Mouse (Mus musculus) intestine, embryonic 15.5 days (tissue): ENCODE data around the gene Rps8. TPM values are rescaled to one million over a fixed set of nuclear protein-coding genes. Genes with fewer than 3 reads are reported as not detected.

Source experiments
- ATAC-seq: fragments of 200-750 bp; cut with Nextera tagmentation; 2 replicates; pipeline ENCODE4 v1.8.0; 2017; ENCODE audit warnings: moderate TSS enrichment, moderate library complexity
- H3K27ac ChIP-seq: fragments of 300-500 bp; sonication (generic); 2 replicates; pipeline ENCODE4 v1.5.1; 2015; ENCODE audit warnings: mild to moderate bottlenecking, inconsistent platforms
- H3K27me3 ChIP-seq: fragments of 300-500 bp; sonication (generic); replicated peaks from 2 replicates; pipeline ENCODE4 v1.6.1; 2015; ENCODE audit warnings: inconsistent platforms
- H3K36me3 ChIP-seq: fragments of 300-500 bp; sonication (generic); 2 replicates; pipeline ENCODE4 v1.6.1; 2015; ENCODE audit warnings: inconsistent platforms
- H3K4me1 ChIP-seq: fragments of 300-500 bp; sonication (generic); replicated peaks from 2 replicates; pipeline ENCODE4 v1.6.1; 2015; ENCODE audit warnings: inconsistent platforms
- H3K4me2 ChIP-seq: fragments of 300-500 bp; sonication (generic); replicated peaks from 2 replicates; pipeline ENCODE4 v1.6.1; 2015; ENCODE audit warnings: mild to moderate bottlenecking, inconsistent platforms
- H3K4me3 ChIP-seq: fragments of 300-500 bp; sonication (generic); replicated peaks from 2 replicates; pipeline ENCODE4 v1.5.1; 2015; ENCODE audit warnings: inconsistent platforms
- H3K9ac ChIP-seq: fragments of 300-500 bp; sonication (generic); 2 replicates; pipeline ENCODE4 v1.6.1; 2015; ENCODE audit warnings: inconsistent platforms
- H3K9me3 ChIP-seq: fragments of 300-500 bp; sonication (generic); 2 replicates; pipeline ENCODE4 v1.6.1; 2016; ENCODE audit warnings: inconsistent platforms
- WGBS: fragments of 180-500 bp; shearing (Covaris S2); methylation state at CpG from one replicate; pipeline ENCODE4 v1.1.7; 2015; 5-methylcytosine and 5-hydroxymethylcytosine counted together
- polyA plus RNA-seq: library from polyadenylated mRNA; unstranded; fragments of >200 nt; fragmentation: Nextera tagmentation; extraction: Ambion mirVana; gene quantifications from 2 replicates; pipeline ENCODE4 v1.2.1, GENCODE M21; 2015

The Rps8 gene
- polyA plus RNA-seq, 1 experiment from 2014 or later = 1,027 TPM

DNA sequence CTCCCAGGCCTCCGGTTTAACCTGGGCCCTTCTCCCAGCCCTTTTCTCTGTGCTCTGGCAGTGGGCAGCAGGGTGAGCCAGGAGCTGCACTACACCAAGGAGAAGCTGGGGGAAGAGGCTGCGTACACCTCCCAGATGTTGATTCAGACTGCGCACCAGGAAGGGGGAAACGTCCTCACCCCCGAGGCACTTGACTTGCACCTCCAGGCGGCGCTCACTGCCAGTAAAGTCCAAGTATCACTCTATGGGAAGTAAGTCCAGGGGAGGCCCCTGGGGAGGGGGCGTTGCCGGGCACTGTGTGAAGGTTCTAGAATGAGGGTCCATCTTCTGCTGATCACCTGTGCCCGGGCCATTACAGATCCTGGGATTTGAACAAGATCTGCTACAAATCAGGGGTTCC, 51.4 kb downstream of the Rps8 start:
- Histone ChIP-seq H3K36me3 (no peaks in the 10 kb centered on the region), H3K9ac (no peak overlapping the region), H3K27me3 (no peaks in the 10 kb centered on the region), H3K4me2 (no peak overlapping the region), H3K27ac (no peak overlapping the region), H3K9me3 (no peaks in the 10 kb centered on the region), H3K4me1 (no peaks in the 10 kb centered on the region), H3K4me3 (no peak overlapping the region)
- ATAC-seq = no peak
- 77% methylated on average over 10 of the region's 10 CpGs for WGBS

Other genes with a start within 250 kb of the Rps8 start
- gene Urod, start 161.8 kb downstream of the Rps8 start, polyA plus RNA-seq = 68.7 and 75.4 TPM in 2 replicates
- 12.6 TPM in 2 replicates for gene Hectd3, start 160.9 kb downstream of the Rps8 start, polyA plus RNA-seq
- gene Eif2b3, start 136.8 kb downstream of the Rps8 start, polyA plus RNA-seq = 32.2 and 37.7 TPM in 2 replicates
- 5.6 and 5.9 TPM in 2 replicates for gene Ptch2, start 60.2 kb downstream of the Rps8 start, polyA plus RNA-seq
- gene Btbd19, start 30.5 kb downstream of the Rps8 start, polyA plus RNA-seq = 6.0 and 7.6 TPM in 2 replicates
- not detected in 2 replicates for gene Tctex1d4, start 29.4 kb downstream of the Rps8 start, polyA plus RNA-seq
- gene Plk3, start 22.3 kb downstream of the Rps8 start, polyA plus RNA-seq = 3.6 and 3.7 TPM in 2 replicates
- 37.7 and 48.7 TPM in 2 replicates for gene Kif2c, start 26.4 kb upstream of the Rps8 start, polyA plus RNA-seq
- 9.5 and 11.7 TPM in 2 replicates for gene Tmem53, start 95.7 kb upstream of the Rps8 start, polyA plus RNA-seq
- gene Armh1, start 95.9 kb upstream of the Rps8 start, polyA plus RNA-seq = 0.19 and 0.32 TPM in 2 replicates